Mouse (Mus musculus) small intestine, adult 2 months (tissue): ENCODE measurements around the gene Ttll1. TPM values are rescaled to one million over a fixed set of nuclear protein-coding genes. Genes with fewer than 3 reads are reported as not detected.

Experiments
- H3K27ac ChIP-seq: fragments of 200-500 bp; 2 replicates; pipeline ENCODE4 v1.5.1; 2012; ENCODE audit warnings: low read depth, low read length, control low read depth, inconsistent platforms; ENCODE audit not compliant: insufficient read depth
- H3K27me3 ChIP-seq: fragments of 200-500 bp; 2 replicates; pipeline ENCODE4 v1.6.1; 2012; ENCODE audit warnings: mild to moderate bottlenecking, moderate library complexity, low read length, inconsistent platforms; ENCODE audit not compliant: control insufficient read depth, insufficient read depth
- H3K36me3 ChIP-seq: fragments of 200-500 bp; 2 replicates; pipeline ENCODE4 v1.6.1; 2012; ENCODE audit warnings: mild to moderate bottlenecking, low read length, control low read depth, inconsistent platforms; ENCODE audit not compliant: control insufficient read depth, insufficient read depth
- H3K4me1 ChIP-seq: fragments of 200-500 bp; 2 replicates; pipeline ENCODE4 v1.6.1; 2012; ENCODE audit warnings: low read length, inconsistent platforms, mixed read lengths; ENCODE audit not compliant: control insufficient read depth, insufficient read depth, insufficient read length
- H3K4me3 ChIP-seq: fragments of 200-500 bp; 2 replicates; pipeline ENCODE4 v1.5.1; 2012; ENCODE audit warnings: low read depth, mild to moderate bottlenecking, control low read depth, inconsistent platforms, low read length, moderate library complexity
- CTCF ChIP-seq: fragments of 200-500 bp; IDR thresholded peaks from 2 replicates; pipeline ENCODE4 v1.5.1; 2012; ENCODE audit warnings: low read depth, mild to moderate bottlenecking, control low read depth, inconsistent platforms, low read length, moderate library complexity, mixed read lengths; ENCODE audit not compliant: insufficient replicate concordance, insufficient read length; ENCODE audit errors: extremely low read depth
- POLR2A ChIP-seq: fragments of 200-500 bp; IDR thresholded peaks from 2 replicates; pipeline ENCODE4 v1.6.1; 2012; ENCODE audit warnings: low read depth, mild to moderate bottlenecking, control low read depth, inconsistent platforms, low read length, moderate library complexity
- WGBS: fragments of 180-500 bp; shearing (Covaris S2); methylation state at CpG from one replicate; pipeline ENCODE4 v1.1.7; 2018; 5-methylcytosine and 5-hydroxymethylcytosine counted together
- polyA plus RNA-seq: library from polyadenylated mRNA; depleted of rRNA; stranded (reverse); fragments of >200 nt; gene quantifications from 2 replicates; pipeline ENCODE4 v1.2.3, GENCODE M21; 2012

Gene Ttll1
- polyA plus RNA-seq, 1 experiment, result 3.1 TPM

DNA sequence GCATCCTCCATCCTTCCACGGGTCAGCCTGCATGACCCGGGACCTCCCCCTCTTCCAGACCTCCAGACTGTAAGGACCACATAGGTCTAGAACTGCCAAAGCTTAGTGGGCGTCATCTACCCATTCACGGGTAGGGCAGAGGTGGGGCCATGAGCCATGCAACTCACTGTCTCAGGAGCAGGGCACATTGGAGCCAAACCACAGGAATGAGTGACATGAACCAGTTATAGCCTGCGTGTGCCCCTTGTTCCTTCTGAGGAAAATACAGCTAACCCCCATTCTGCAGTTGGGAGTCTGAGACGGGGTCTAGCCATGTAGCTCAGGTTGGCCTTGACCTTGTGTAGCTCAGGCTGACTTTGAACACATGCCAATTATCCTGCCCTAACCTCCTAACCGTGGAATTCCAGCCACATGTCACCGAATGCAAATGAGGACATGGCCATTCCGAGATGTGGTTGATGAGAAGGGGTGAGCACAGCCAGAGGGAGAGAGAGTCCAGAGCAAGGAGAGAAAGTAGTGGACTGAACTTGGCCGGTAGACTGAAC, 29.4 kb downstream of the Ttll1 start:
- no peak for TF ChIP-seq POLR2A
- TF ChIP-seq CTCF, result no peak
- no peak overlapping the region for H3K4me3 ChIP-seq
- H3K27ac ChIP-seq, result no peak overlapping the region
- no peaks in the 10 kb centered on the region; the same call in 1 of the 2 replicates for H3K4me1 ChIP-seq
- H3K27me3 ChIP-seq, result no peaks in the 10 kb centered on the region
- 77% methylated on average over 10 of the region's 10 CpGs for WGBS
- no peaks in the 10 kb centered on the region for H3K36me3 ChIP-seq

DNA sequence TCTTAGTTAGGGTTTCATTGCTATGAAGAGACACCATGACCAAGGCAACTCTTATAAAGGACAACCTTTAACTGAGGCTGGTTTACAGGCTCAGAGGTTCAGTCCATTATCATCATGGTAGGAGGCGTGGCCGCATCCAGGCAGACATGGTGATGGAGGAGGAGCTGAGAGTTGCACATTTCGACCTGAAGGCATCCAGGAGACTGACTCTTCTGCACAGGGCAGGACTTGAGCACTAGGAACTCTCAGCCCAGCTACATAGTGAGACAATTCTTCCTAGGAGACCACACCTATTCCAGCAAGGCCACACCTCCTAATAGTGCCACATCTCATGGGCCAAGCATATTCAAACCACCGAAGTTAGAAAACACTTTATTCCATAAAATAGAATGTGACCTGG, 30.9 kb downstream of the Ttll1 start:
- TF ChIP-seq CTCF (no peak), POLR2A (no peak)
- peaks cover 6% of the 10 kb centered on the region for H3K4me1 ChIP-seq
- WGBS, result 73% methylated on average over 4 of the region's 4 CpGs
- no peaks in the 10 kb centered on the region for H3K27me3 ChIP-seq
- H3K27ac ChIP-seq, result no peak overlapping the region
- no peaks in the 10 kb centered on the region for H3K36me3 ChIP-seq
- no peak overlapping the region for H3K4me3 ChIP-seq

DNA sequence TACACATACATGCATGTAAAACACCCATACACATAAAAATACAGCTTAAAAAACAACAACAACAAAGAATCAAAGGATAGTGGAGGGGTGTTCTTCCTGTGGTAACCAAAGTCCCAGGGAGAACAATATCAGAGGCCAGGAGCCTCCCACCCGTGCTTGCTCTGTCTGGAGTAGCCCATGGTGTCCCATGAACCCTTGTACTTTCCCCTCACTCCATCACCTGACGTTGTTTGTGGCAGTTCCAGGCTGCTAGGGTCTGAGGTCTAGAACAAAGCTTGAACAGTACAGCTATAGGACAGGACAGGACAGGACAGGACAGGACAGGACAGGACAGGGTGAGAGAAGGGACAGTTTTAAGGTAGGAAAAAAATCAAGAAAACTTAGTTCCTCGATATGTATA, 32.6 kb downstream of the Ttll1 start:
- 70% methylated on average over 3 of the region's 3 CpGs for WGBS
- H3K36me3 ChIP-seq, result no peaks in the 10 kb centered on the region
- TF ChIP-seq CTCF, result no peak
- peaks cover 18% of the 10 kb centered on the region for H3K4me1 ChIP-seq
- no peak overlapping the region for H3K4me3 ChIP-seq
- no peak overlapping the region for H3K27ac ChIP-seq
- no peaks in the 10 kb centered on the region for H3K27me3 ChIP-seq

DNA sequence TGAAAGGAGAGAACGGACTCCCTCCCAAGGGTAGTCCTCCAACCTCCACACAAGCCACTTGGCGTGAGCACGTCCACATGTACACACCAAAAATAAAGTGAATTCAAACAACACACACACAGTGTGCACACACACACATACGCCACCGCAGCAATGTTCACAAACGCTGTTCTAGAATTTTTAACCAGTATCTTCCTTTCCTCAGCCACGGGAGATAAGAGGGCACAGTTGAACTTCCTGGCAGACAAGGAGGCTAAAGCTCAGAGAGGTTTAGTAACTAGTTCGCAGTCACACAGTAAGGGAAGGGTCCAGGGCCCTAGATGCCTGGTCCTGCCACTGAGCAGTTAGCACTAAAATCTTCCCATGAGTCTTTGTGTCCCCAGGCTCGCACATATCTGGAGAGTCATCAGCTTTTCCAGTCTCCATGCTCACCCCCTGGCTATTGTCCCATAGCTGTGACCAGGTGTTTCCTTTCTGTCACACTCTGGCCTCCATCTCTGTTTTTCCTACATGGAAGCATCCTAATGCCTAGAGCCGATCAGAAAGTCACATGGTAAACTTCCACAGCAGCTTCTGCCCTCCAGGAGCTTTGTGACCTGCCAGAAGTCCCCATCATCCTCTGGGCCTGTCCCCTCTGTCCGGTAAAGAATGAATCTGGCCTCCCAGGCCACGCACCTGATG, 34.0 kb downstream of the Ttll1 start:
- TF ChIP-seq POLR2A, result no peak
- no peak for TF ChIP-seq CTCF
- H3K36me3 ChIP-seq, result no peaks in the 10 kb centered on the region
- no peak overlapping the region for H3K4me3 ChIP-seq
- H3K27ac ChIP-seq, result no peak overlapping the region
- H3K4me1 ChIP-seq, result peaks cover 18% of the 10 kb centered on the region
- WGBS, result 77% methylated on average over 12 of the region's 12 CpGs
- no peaks in the 10 kb centered on the region for H3K27me3 ChIP-seq

DNA sequence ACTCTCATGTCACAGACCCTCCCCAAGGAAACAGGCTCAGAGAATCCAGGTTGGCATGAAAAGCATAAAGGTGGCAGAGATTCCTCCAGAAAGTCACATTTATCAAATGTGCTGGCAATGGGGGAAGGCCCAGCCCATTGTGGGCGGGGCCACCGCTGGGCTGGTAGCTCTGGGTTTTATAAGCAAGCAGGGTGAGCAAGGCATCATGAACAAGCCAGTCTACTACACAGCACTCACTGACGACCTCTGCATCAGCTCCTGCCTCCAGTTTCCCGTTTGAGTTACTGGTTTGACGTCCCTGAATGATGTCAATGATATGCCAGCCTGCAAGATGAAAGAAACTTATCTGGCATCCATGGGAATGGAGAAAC, 36.2 kb downstream of the Ttll1 start:
- Histone ChIP-seq H3K4me3 (no peak overlapping the region), H3K27me3 (no peaks in the 10 kb centered on the region), H3K27ac (peak overlapping the region; percentile 71), H3K4me1 (peaks cover 29% of the 10 kb centered on the region), H3K36me3 (no peaks in the 10 kb centered on the region)
- TF ChIP-seq CTCF (no peak), POLR2A (no peak; the same call in 1 of the 2 replicates)
- WGBS, result 12% methylated on average over 5 of the region's 5 CpGs

DNA sequence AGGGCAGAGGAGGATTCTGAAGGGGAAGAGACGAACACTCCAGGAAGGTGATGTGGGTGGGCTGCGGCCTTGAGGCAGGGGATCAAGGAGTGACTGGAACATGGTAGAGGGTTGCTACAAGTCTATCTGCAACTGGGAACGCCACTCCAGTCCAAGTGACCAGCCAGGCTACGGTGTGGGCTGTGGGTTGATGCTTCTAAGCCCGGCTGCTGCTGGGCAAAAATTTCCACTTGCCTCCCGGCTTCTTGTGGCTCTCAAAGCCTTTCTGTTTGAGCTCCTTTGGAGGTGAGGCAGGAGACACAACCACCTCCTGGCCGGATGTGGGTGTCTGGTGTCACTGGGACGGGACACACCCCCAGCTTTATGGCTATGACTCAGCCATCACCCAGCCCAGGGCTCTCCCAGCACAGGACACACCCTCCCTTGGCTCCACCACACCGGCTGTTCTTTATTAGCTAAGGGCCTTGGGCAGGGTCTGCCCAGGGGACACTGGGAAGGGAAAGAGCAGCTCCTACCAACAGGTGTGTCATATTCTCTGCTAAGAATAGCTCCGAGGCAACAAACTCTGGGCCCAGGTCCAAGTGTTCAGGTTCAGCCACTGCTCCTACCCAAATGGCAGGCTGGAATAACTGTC, 36.7 kb downstream of the Ttll1 start:
- peaks cover 34% of the 10 kb centered on the region for H3K4me1 ChIP-seq
- TF ChIP-seq POLR2A, result no peak
- H3K27ac ChIP-seq, result peak overlapping the region; percentile 85
- 21% methylated on average over 10 of the region's 10 CpGs for WGBS
- H3K4me3 ChIP-seq, result no peak overlapping the region
- no peaks in the 10 kb centered on the region for H3K36me3 ChIP-seq
- no peaks in the 10 kb centered on the region for H3K27me3 ChIP-seq

DNA sequence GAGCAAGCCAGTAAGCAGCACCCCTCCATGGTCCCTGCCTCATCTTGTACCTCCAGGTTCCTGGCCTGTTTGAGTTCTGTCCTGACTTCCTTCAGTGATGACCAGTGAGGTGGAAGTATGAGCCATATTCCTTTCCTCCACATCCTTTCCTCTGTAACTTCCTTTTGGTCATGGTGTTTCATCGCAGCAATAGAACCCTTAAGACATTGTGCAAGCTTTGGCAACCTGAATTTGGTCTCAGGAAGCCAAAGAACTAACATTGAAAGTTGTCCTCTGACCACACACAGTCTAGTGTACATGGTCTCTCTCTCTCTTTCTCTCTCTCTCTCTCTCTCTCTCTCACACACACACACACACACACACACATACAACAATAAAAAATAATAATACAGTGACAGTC, 37.4 kb downstream of the Ttll1 start:
- WGBS, result 73% methylated on average over 1 of the region's 1 CpGs
- Histone ChIP-seq H3K27me3 (no peaks in the 10 kb centered on the region), H3K4me3 (no peak overlapping the region), H3K4me1 (peaks cover 37% of the 10 kb centered on the region), H3K27ac (peak overlapping the region; percentile 85; the same call in 1 of the 2 replicates), H3K36me3 (no peaks in the 10 kb centered on the region)
- TF ChIP-seq POLR2A (no peak), CTCF (no peak)
